Mouse (Mus musculus) CH12.LX (cell line): ENCODE data around the gene Dnase1l2.

ENCODE experiments used
- CHD2 ChIP-seq: IDR thresholded peaks from 2 replicates; pipeline ENCODE4 v1.6.1; 2011; ENCODE audit warnings: low read length, improper control_type of control experiment
- CTCF ChIP-seq, 2 experiments: IDR thresholded peaks in 1 of 2; conservative IDR thresholded peaks in 1 of 2; 2 replicates each; pipeline ENCODE4 v1.5.1; 2011 to 2012; ENCODE audit warnings: low read depth in 2 of 2, low read length in 2 of 2, improper control_type of control experiment in 1 of 2, inconsistent platforms in 1 of 2, mild to moderate bottlenecking in 1 of 2, moderate library complexity in 1 of 2
- EP300 ChIP-seq: IDR thresholded peaks from 2 replicates; pipeline ENCODE4 v1.6.1; 2011; ENCODE audit warnings: low read length, improper control_type of control experiment
- IRF4 ChIP-seq: IDR thresholded peaks from 2 replicates; pipeline ENCODE4 v1.6.1; 2014; ENCODE audit warnings: low read depth, mild to moderate bottlenecking, inconsistent platforms, low read length, improper control_type of control experiment
- MAZ ChIP-seq: IDR thresholded peaks from 2 replicates; pipeline ENCODE4 v1.6.1; 2012; ENCODE audit warnings: low read depth, mild to moderate bottlenecking, inconsistent platforms, low read length, improper control_type of control experiment, moderate library complexity
- MXI1 ChIP-seq: IDR thresholded peaks from 2 replicates; pipeline ENCODE4 v1.6.1; 2011; ENCODE audit warnings: mild to moderate bottlenecking, low read depth, low read length, improper control_type of control experiment
- NELFE ChIP-seq: IDR thresholded peaks from 2 replicates; pipeline ENCODE4 v1.6.1; 2011; ENCODE audit warnings: low read depth, low read length, improper control_type of control experiment
- POLR2A ChIP-seq: IDR thresholded peaks from 2 replicates; pipeline ENCODE4 v1.6.1; 2011; ENCODE audit warnings: low read depth, mild to moderate bottlenecking, improper control_type of control experiment, low read length
- RAD21 ChIP-seq: IDR thresholded peaks from 2 replicates; pipeline ENCODE4 v1.6.1; 2011; ENCODE audit warnings: low read depth, mild to moderate bottlenecking, low read length, improper control_type of control experiment, moderate library complexity
- TBP ChIP-seq: conservative IDR thresholded peaks from 2 replicates; pipeline ENCODE4 v1.6.1; 2011; ENCODE audit warnings: low read depth, low read length, improper control_type of control experiment
- USF2 ChIP-seq: conservative IDR thresholded peaks from 2 replicates; pipeline ENCODE4 v1.6.1; 2011; ENCODE audit warnings: low read depth, low read length, improper control_type of control experiment

DNA sequence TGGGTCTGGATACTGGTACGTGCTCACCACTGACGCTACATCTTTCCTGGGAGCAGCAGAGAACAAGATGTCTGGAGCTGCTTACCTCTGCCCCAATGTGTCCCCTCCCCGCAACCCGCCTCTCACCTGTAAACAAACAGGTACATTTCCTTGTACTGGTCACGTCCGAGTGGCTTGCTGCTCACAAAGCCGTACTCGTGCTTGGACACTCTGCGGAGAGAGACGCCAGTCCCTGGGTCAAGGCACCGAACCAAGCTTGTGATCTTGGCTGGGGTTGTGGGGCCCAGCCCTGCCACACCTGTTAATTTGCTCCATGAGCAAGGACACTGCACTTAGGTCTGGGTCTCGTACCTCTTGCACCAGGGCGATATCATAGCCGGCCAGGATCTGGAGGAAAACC is 798 bp downstream of the Dnase1l2 start:
- TF ChIP-seq NELFE (no peak), POLR2A (no peak), USF2 (no peak), TBP (no peak), MXI1 (no peak), RAD21 (no peak), CTCF (conservative IDR thresholded peaks at IDR 0.05 in 1 of 2, IDR thresholded peaks at IDR 0.05 in 1 of 2; ENCODE audit: low read depth in 2 of 2, low read length in 2 of 2) (no peak), MAZ (no peak), IRF4 (no peak), EP300 (no peak), CHD2 (no peak)
